Mouse (Mus musculus): ENCODE results near the gene Nusap1. TPM values are rescaled to one million over a fixed set of nuclear protein-coding genes. Genes with fewer than 3 reads are reported as not detected.

The Nusap1 gene
- total RNA-seq, 2 experiments from 2014 or later: 0.57 to 1.3 TPM

Other genes with a start within 250 kb of the Nusap1 start
- gene Ino80, start 140.6 kb upstream of the Nusap1 start, total RNA-seq (2021): 10 to 100 TPM; 17.9 to 19.5 TPM
- 1 to 10 TPM in 1 of 2 experiments, under 1 TPM in 1; 0.95 to 1.3 TPM for gene Exd1, start 70.7 kb upstream of the Nusap1 start, total RNA-seq (2021)
- gene Chp1, start 70.6 kb upstream of the Nusap1 start, total RNA-seq (2021): 100 to 1,000 TPM; 133 to 141 TPM
- 1 to 10 TPM; 1.2 to 1.7 TPM for gene Oip5, start 171 bp downstream of the Nusap1 start, total RNA-seq (2021)
- 10 to 100 TPM; 27.7 to 30.3 TPM for gene Ndufaf1, start 44.5 kb downstream of the Nusap1 start, total RNA-seq (2021)
- 10 to 100 TPM; 59.6 to 61.6 TPM for gene Rtf1, start 56.8 kb downstream of the Nusap1 start, total RNA-seq (2021)
- 100 to 1,000 TPM; 171 to 177 TPM for gene Itpka, start 124.0 kb downstream of the Nusap1 start, total RNA-seq (2021)
- gene Ltk, start 142.1 kb downstream of the Nusap1 start, total RNA-seq (2021): 10 to 100 TPM; 12.4 to 13.5 TPM
- 10 to 100 TPM; 17.5 to 18.8 TPM for gene Rpap1, start 169.2 kb downstream of the Nusap1 start, total RNA-seq (2021)
- 100 to 1,000 TPM; 117 to 119 TPM for gene Tyro3, start 179.4 kb downstream of the Nusap1 start, total RNA-seq (2021)